Mouse (Mus musculus): Measurements from ENCODE around the gene Eogt.

DNA sequence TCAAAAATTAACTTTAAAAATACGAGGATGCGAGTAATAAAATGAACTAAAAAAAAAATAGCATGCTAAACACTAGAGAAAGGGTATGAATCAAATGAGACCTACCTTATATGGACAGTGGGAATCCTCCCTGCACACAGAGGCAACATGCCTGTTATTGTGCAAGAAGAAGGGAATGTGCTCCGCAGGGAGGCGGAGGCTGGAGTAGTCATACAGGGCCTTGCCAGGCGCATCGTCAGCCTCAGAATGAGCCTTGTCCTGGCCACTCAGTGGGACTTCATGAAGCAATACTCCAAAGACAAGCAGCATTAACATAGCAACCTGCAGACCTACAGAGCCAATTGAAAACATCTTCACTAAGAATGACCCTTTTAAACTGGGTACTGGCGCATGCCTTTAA is 3.8 kb downstream of the Eogt start:
- TF ChIP-seq CTCF (conservative IDR thresholded peaks at IDR 0.05; ENCODE audit: low read length): no peak
- no peak for TF ChIP-seq NANOG (IDR thresholded peaks at IDR 0.05; ENCODE audit: borderline replicate concordance, low read length)

Data from E14TG2a.4 (cell line).